Mouse (Mus musculus) bone marrow, adult 2 months (tissue): ENCODE results near the gene Gm49510.

Source experiments
- CTCF ChIP-seq: fragments of 200-500 bp; IDR thresholded peaks from 2 replicates; pipeline ENCODE4 v1.5.1; 2011; ENCODE audit warnings: low read length, control low read depth; ENCODE audit not compliant: control insufficient read depth, insufficient read depth
- POLR2A ChIP-seq: fragments of 200-500 bp; IDR thresholded peaks from 2 replicates; pipeline ENCODE4 v1.6.1; 2011; ENCODE audit warnings: low read depth, mild to moderate bottlenecking, control low read depth, low read length, borderline replicate concordance; ENCODE audit not compliant: control insufficient read depth

GRCm38 (mm10) chr15:78868826-78869233, 30.6 kb upstream of the Gm49510 start:
- no peak for TF ChIP-seq CTCF
- no peak for TF ChIP-seq POLR2A
